Comparison of ENCODE assay signal across 9 mouse cellular contexts in the genomic region with DNA sequence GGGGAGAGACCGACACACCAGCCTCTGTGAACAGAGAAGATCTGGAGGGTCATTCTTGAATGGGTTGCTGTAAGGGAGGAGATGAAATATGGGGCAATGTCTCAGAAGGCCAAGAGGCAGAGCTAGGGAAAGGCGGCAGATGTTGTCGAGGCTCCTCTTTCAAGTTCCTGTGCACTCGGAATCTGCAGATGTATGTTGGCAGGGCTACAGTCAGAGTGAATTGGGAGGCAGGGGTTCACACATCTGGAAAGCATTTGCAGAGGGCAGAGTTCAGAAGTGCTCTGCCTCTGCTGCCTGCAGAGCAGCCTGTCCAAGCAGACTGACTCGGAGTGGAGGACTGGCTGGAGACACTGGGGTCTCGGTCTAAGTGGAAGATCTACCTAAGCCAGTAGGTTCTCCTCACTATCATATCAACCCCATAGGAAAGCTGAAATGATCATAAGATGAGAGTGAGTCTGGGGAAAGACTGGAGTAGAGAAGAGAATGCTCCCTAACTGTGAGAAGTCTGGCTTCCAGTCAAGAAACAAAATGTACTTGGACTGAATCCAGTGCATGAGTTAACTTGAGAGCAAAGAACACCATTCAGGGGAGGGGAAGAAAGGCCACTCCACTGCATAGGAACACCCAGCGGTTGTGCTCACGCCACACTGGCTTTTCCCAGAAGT.
A peak's percentile ranks its signal among the peaks of the same experiment; 100 is the strongest.
DNase-seq lines count a peak whose midpoint lies in the region; ATAC-seq and TF ChIP-seq lines count a peak whose summit lies in the region.
"Had no signal": no experiment of that assay in that cellular context is flagged by ENCODE, and none has a peak within 500 bp of the region (broad histone marks: within the 10 kb centered on the region; RNA-seq: fewer than 3 reads in every experiment).

No protein-coding gene starts in this region.

- H3K9ac ChIP-seq in liver, embryonic 12.5 days: no peak overlapping the region
- no peak overlapping the region for H3K9ac ChIP-seq in kidney, embryonic 15.5 days
- no peak overlapping the region for H3K9ac ChIP-seq in limb, embryonic 14.5 days (ENCODE audit: low read depth, low read length, severe bottlenecking)

- TF ChIP-seq POLR2A in limb, embryonic 14.5 days (IDR thresholded peaks at IDR 0.05; ENCODE audit: borderline replicate concordance, extremely low read depth, insufficient read depth, insufficient read length): no peak
- no peak for TF ChIP-seq POLR2A in thymus, adult 2 months (IDR thresholded peaks at IDR 0.05; ENCODE audit: control insufficient read depth, extremely low read depth, insufficient read depth, low read length, poor library complexity)

- no peaks in the 10 kb centered on the region for H3K36me3 ChIP-seq in liver, embryonic 12.5 days
- no peaks in the 10 kb centered on the region for H3K36me3 ChIP-seq in heart, embryonic 10.5 days
- no peaks in the 10 kb centered on the region for H3K36me3 ChIP-seq in kidney, embryonic 15.5 days
- H3K36me3 ChIP-seq in limb, embryonic 14.5 days (ENCODE audit: control insufficient read depth, insufficient read depth, low read length): no peaks in the 10 kb centered on the region
- no peaks in the 10 kb centered on the region for H3K36me3 ChIP-seq in thymus, adult 2 months (ENCODE audit: control insufficient read depth, insufficient read depth, low read length)
- H3K36me3 ChIP-seq: G1E had no signal

- H3K27ac ChIP-seq in liver, embryonic 12.5 days: no peak overlapping the region
- H3K27ac ChIP-seq in heart, embryonic 10.5 days: peak overlapping the region; percentile 29; the same call in 1 of the 2 replicates
- peak overlapping the region; percentile 86 for H3K27ac ChIP-seq in kidney, embryonic 15.5 days
- peak overlapping the region; percentile 89 for H3K27ac ChIP-seq in limb, embryonic 14.5 days (replicated peaks; ENCODE audit: low read depth, low read length)
- H3K27ac ChIP-seq in thymus, adult 2 months (ENCODE audit: control insufficient read depth, insufficient read depth, low read length): no peak overlapping the region

- no peak overlapping the region for H3K4me2 ChIP-seq in liver, embryonic 12.5 days
- H3K4me2 ChIP-seq in kidney, embryonic 15.5 days: no peak overlapping the region
- H3K4me2 ChIP-seq in limb, embryonic 14.5 days (replicated peaks; ENCODE audit: low read depth, low read length, severe bottlenecking): peak overlapping the region; percentile 24

- peak; percentile 15 for DNase-seq in liver
- DNase-seq in embryo, embryonic 9.5 days (ENCODE audit: extremely low spot score): peak; percentile 68
- DNase-seq in heart, embryonic 10.5 days (ENCODE audit: low spot score): no peak
- DNase-seq in limb, embryonic 14.5 days (ENCODE audit: low spot score): peak; percentile 97
- DNase-seq in ovary, postnatal 14 days (ENCODE audit: low spot score): peak; percentile 70
- DNase-seq in thymus, adult 2 months: no peak

- TF ChIP-seq CTCF in thymus, adult 2 months (IDR thresholded peaks at IDR 0.05; ENCODE audit: borderline replicate concordance, control insufficient read depth, extremely low read depth, insufficient read depth, low read length, poor library complexity): no peak

- H3K4me1 ChIP-seq in liver, embryonic 12.5 days: no peaks in the 10 kb centered on the region
- peaks cover 4% of the 10 kb centered on the region; the same call in 1 of the 2 replicates for H3K4me1 ChIP-seq in heart, embryonic 10.5 days
- H3K4me1 ChIP-seq in kidney, embryonic 15.5 days: peaks cover 11% of the 10 kb centered on the region
- peaks cover 26% of the 10 kb centered on the region for H3K4me1 ChIP-seq in limb, embryonic 14.5 days (ENCODE audit: control insufficient read depth, insufficient read depth, low read length)
- no peaks in the 10 kb centered on the region for H3K4me1 ChIP-seq in thymus, adult 2 months (replicated peaks; ENCODE audit: control insufficient read depth, insufficient read depth, low read length)

- ATAC-seq in liver, embryonic 12.5 days: no peak
- ATAC-seq in kidney, embryonic 15.5 days (replicated peaks; ENCODE audit: low FRiP score): peak; percentile 90
- peak; percentile 91 for ATAC-seq in limb, embryonic 14.5 days (ENCODE audit: low FRiP score, low read depth)

- H3K9me3 ChIP-seq in liver, embryonic 12.5 days (replicated peaks): no peaks in the 10 kb centered on the region
- no peaks in the 10 kb centered on the region for H3K9me3 ChIP-seq in heart, embryonic 10.5 days
- no peaks in the 10 kb centered on the region for H3K9me3 ChIP-seq in kidney, embryonic 15.5 days (replicated peaks)
- H3K9me3 ChIP-seq in limb, embryonic 14.5 days (ENCODE audit: control insufficient read depth, low read length): no peaks in the 10 kb centered on the region
- H3K9me3 ChIP-seq: G1E had no signal

- H3K27me3 ChIP-seq in liver, embryonic 12.5 days (replicated peaks): no peaks in the 10 kb centered on the region
- H3K27me3 ChIP-seq in heart, embryonic 10.5 days (ENCODE audit: insufficient read depth, poor library complexity, severe bottlenecking): no peaks in the 10 kb centered on the region
- no peaks in the 10 kb centered on the region for H3K27me3 ChIP-seq in kidney, embryonic 15.5 days
- H3K27me3 ChIP-seq in limb, embryonic 14.5 days (ENCODE audit: control insufficient read depth, insufficient read depth, low read length): no peaks in the 10 kb centered on the region
- no peaks in the 10 kb centered on the region for H3K27me3 ChIP-seq in thymus, adult 2 months (ENCODE audit: control insufficient read depth, insufficient read depth, low read length)

- H3K4me3 ChIP-seq in liver, embryonic 12.5 days: no peak overlapping the region
- no peak overlapping the region for H3K4me3 ChIP-seq in heart, embryonic 10.5 days
- no peak overlapping the region for H3K4me3 ChIP-seq in kidney, embryonic 15.5 days (replicated peaks)
- H3K4me3 ChIP-seq in limb, embryonic 14.5 days (replicated peaks; ENCODE audit: low read length): no peak overlapping the region
- H3K4me3 ChIP-seq in thymus, adult 2 months (ENCODE audit: control insufficient read depth, insufficient read depth, low read length): no peak overlapping the region

- 67% methylated on average over 8 of the region's 8 CpGs for WGBS in liver, embryonic 12.5 days (ENCODE audit: insufficient replicate concordance)
- WGBS in heart, embryonic 10.5 days: 59% methylated on average over 8 of the region's 8 CpGs
- WGBS in kidney, embryonic 15.5 days: 21% methylated on average over 8 of the region's 8 CpGs
- WGBS in limb, embryonic 14.5 days: 14% methylated on average over 8 of the region's 8 CpGs
- 91% methylated on average over 8 of the region's 8 CpGs for WGBS in thymus, adult 2 months

Comparison
In these comparisons a context has a peak if more than half of its experiments do, and no peak if none do; other contexts are left out.
1. DNase-seq: peak in liver (single experiment), embryo, embryonic 9.5 days (single experiment), limb, embryonic 14.5 days (single experiment) and ovary, postnatal 14 days (single experiment); none in heart, embryonic 10.5 days (single experiment) and thymus, adult 2 months (single experiment).
2. H3K27ac ChIP-seq: peak in heart, embryonic 10.5 days (single experiment), kidney, embryonic 15.5 days (single experiment) and limb, embryonic 14.5 days (single experiment); none in liver, embryonic 12.5 days (single experiment) and thymus, adult 2 months (single experiment).